Mouse (Mus musculus) heart, embryonic 12.5 days (tissue): ENCODE results near the gene Prss29. TPM values are rescaled to one million over a fixed set of nuclear protein-coding genes. Genes with fewer than 3 reads are reported as not detected.

Source experiments
- ATAC-seq: fragments of 200-750 bp; cut with Nextera tagmentation; 2 replicates; pipeline ENCODE4 v1.8.0; 2017; ENCODE audit warnings: moderate TSS enrichment, moderate library complexity; ENCODE audit not compliant: insufficient number of reproducible peaks, low FRiP score
- H3K27ac ChIP-seq: fragments of 300-500 bp; sonication (generic); 2 replicates; pipeline ENCODE4 v1.5.1; 2016; ENCODE audit warnings: mild to moderate bottlenecking, moderate library complexity; ENCODE audit not compliant: poor library complexity, severe bottlenecking
- H3K27me3 ChIP-seq: fragments of 300-500 bp; sonication (generic); replicated peaks from 2 replicates; pipeline ENCODE4 v1.6.1; 2016; ENCODE audit warnings: mild to moderate bottlenecking, moderate library complexity
- H3K36me3 ChIP-seq: fragments of 300-500 bp; sonication (generic); 2 replicates; pipeline ENCODE4 v1.6.1; 2016; ENCODE audit warnings: mild to moderate bottlenecking, moderate library complexity
- H3K4me1 ChIP-seq: fragments of 300-500 bp; sonication (generic); replicated peaks from 2 replicates; pipeline ENCODE4 v1.6.1; 2016; ENCODE audit warnings: mild to moderate bottlenecking
- H3K4me2 ChIP-seq: fragments of 300-500 bp; sonication (generic); 2 replicates; pipeline ENCODE4 v1.6.1; 2016; ENCODE audit warnings: mild to moderate bottlenecking, moderate library complexity
- H3K4me3 ChIP-seq: fragments of 300-500 bp; sonication (generic); 2 replicates; pipeline ENCODE4 v1.5.1; 2016; ENCODE audit warnings: mild to moderate bottlenecking
- H3K9ac ChIP-seq: fragments of 300-500 bp; sonication (generic); 2 replicates; pipeline ENCODE4 v1.6.1; 2016; ENCODE audit warnings: mild to moderate bottlenecking, moderate library complexity
- H3K9me3 ChIP-seq: fragments of 300-500 bp; sonication (generic); replicated peaks from 2 replicates; pipeline ENCODE4 v1.6.1; 2016; ENCODE audit warnings: mild to moderate bottlenecking, moderate library complexity
- WGBS: fragments of 180-500 bp; shearing (Covaris S2); methylation state at CpG from one replicate; pipeline ENCODE4 v1.1.7; 2016; 5-methylcytosine and 5-hydroxymethylcytosine counted together
- polyA plus RNA-seq: library from polyadenylated mRNA; unstranded; fragments of >200 nt; fragmentation: Nextera tagmentation; extraction: Ambion mirVana; gene quantifications from 2 replicates; pipeline ENCODE4 v1.2.1, GENCODE M21; 2016

Gene Prss29
- polyA plus RNA-seq, 1 experiment from 2014 or later: not detected

- H3K9ac ChIP-seq: no peak within 1 kb of the TSS
- H3K4me3 ChIP-seq: no peak within 1 kb of the TSS
- WGBS: 75% methylated on average over 4 of the region's 4 CpGs
- H3K9me3 ChIP-seq: no peaks in the 10 kb centered on the region
- no peak for ATAC-seq
- H3K4me1 ChIP-seq: 0 out of 2 replicates have a peak, but pooled peaks cover 7% of the 10 kb centered on the region
- no peak within 1 kb of the TSS for H3K27ac ChIP-seq
- H3K27me3 ChIP-seq: peaks cover 8% of the 10 kb centered on the region; the same call in 1 of the 2 replicates
- H3K36me3 ChIP-seq: no peaks in the 10 kb centered on the region
- H3K4me2 ChIP-seq: no peak within 1 kb of the TSS
These were observed 27.0 kb downstream of the Prss29 start, which contains the start of gene Tpsab1 for GRCm38 (mm10) chr17:25345462-25345861. Tpsab1 (minus strand) TSS chr17:25345562.

DNA sequence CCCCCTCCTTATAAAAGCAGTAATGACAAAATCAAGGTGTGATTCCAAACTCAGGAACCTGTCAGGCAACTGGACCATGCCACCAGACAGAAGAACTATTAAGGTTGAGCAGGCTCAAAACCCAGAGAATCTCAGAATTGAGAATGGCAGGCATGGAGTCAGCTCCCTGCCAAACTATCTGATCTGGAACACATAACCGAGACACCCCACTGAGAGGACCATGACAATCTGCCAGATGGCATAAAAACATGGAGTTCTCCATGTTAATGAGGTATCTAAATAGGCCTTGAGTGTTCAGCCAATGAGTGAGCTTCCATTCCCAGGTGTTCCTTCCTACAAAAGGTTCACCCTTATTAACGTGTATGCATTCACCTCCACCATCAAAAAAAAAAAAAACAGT is 42.8 kb downstream of the Prss29 start:
- ATAC-seq: no peak
- WGBS: 67% methylated on average over 2 of the region's 2 CpGs
- no peaks in the 10 kb centered on the region for H3K4me1 ChIP-seq
- no peak overlapping the region for H3K4me2 ChIP-seq
- no peak overlapping the region for H3K9ac ChIP-seq
- H3K36me3 ChIP-seq: no peaks in the 10 kb centered on the region
- H3K4me3 ChIP-seq: no peak overlapping the region
- H3K27ac ChIP-seq: no peak overlapping the region
- no peaks in the 10 kb centered on the region for H3K9me3 ChIP-seq
- H3K27me3 ChIP-seq: peaks cover 12% of the 10 kb centered on the region; the same call in 1 of the 2 replicates

- 6% methylated on average over 1 of the region's 1 CpGs for WGBS
- H3K36me3 ChIP-seq: no peaks in the 10 kb centered on the region
- H3K27me3 ChIP-seq: peaks cover 20% of the 10 kb centered on the region; the same call in 1 of the 2 replicates
- no peaks in the 10 kb centered on the region for H3K4me1 ChIP-seq
- H3K4me2 ChIP-seq: no peak overlapping the region
- no peak overlapping the region for H3K9ac ChIP-seq
- H3K9me3 ChIP-seq: no peaks in the 10 kb centered on the region
- H3K4me3 ChIP-seq: no peak overlapping the region
- no peak overlapping the region for H3K27ac ChIP-seq
- ATAC-seq: no peak
These were observed 45.3 kb downstream of the Prss29 start for GRCm38 (mm10) chr17:25363726-25364125.

GRCm38 (mm10) chr17:25366005-25366404 is 47.6 kb downstream of the Prss29 start, which contains the start of gene Tpsb2:
Tpsb2 (plus strand) TSS chr17:25366305.
- H3K27me3 ChIP-seq: peaks cover 20% of the 10 kb centered on the region; the same call in 1 of the 2 replicates
- no peaks in the 10 kb centered on the region for H3K36me3 ChIP-seq
- H3K27ac ChIP-seq: no peak within 1 kb of the TSS
- 62% methylated on average over 2 of the region's 2 CpGs for WGBS
- H3K4me1 ChIP-seq: 0 out of 2 replicates have a peak, but pooled peaks cover 5% of the 10 kb centered on the region
- ATAC-seq: no peak
- no peak within 1 kb of the TSS for H3K9ac ChIP-seq
- H3K9me3 ChIP-seq: no peaks in the 10 kb centered on the region
- H3K4me3 ChIP-seq: no peak within 1 kb of the TSS
- H3K4me2 ChIP-seq: no peak within 1 kb of the TSS

GRCm38 (mm10) chr17:25368973-25369372 is 50.5 kb downstream of the Prss29 start, which contains the start of gene Tpsg1:
Tpsg1 (plus strand) TSS chr17:25369273.
- 70% methylated on average over 3 of the region's 3 CpGs for WGBS
- H3K4me3 ChIP-seq: no peak within 1 kb of the TSS

More at GRCm38 (mm10) chr17:25368973-25369372, 50.5 kb downstream of the Prss29 start, which contains the start of gene Tpsg1:
- no peaks in the 10 kb centered on the region for H3K9me3 ChIP-seq
- no peak within 1 kb of the TSS for H3K27ac ChIP-seq
- 0 out of 2 replicates have a peak within 1 kb of the TSS, but pooled peaks have one; percentile 7 for H3K9ac ChIP-seq
- no peak within 1 kb of the TSS for H3K4me2 ChIP-seq
- H3K36me3 ChIP-seq: no peaks in the 10 kb centered on the region
- H3K27me3 ChIP-seq: peaks cover 20% of the 10 kb centered on the region; the same call in 1 of the 2 replicates
- 0 out of 2 replicates have a peak, but pooled peaks cover 5% of the 10 kb centered on the region for H3K4me1 ChIP-seq
- no peak for ATAC-seq

Other genes starting within 250 kb of the Prss29 start
- 16.3 and 20.4 TPM in 2 replicates for gene Tmem204, start 235.1 kb upstream of the Prss29 start, polyA plus RNA-seq
- gene Telo2, start 202.7 kb upstream of the Prss29 start, polyA plus RNA-seq: 23.5 and 30.7 TPM in 2 replicates
- 0.27 TPM in 1 of 2 replicates, not detected in the other for gene Ptx4, start 197.9 kb upstream of the Prss29 start, polyA plus RNA-seq
- 19.5 and 21.1 TPM in 2 replicates for gene Clcn7, start 185.3 kb upstream of the Prss29 start, polyA plus RNA-seq
- not detected in 2 replicates for gene Ccdc154, start 156.2 kb upstream of the Prss29 start, polyA plus RNA-seq
- not detected in 2 replicates for gene Gm38655, start 143.2 kb upstream of the Prss29 start, polyA plus RNA-seq
- 25.1 and 25.9 TPM in 2 replicates for gene BC003965, start 134.1 kb upstream of the Prss29 start, polyA plus RNA-seq
- 5.1 and 6.3 TPM in 2 replicates for gene Unkl, start 130.3 kb upstream of the Prss29 start, polyA plus RNA-seq
- gene Gnptg, start 78.5 kb upstream of the Prss29 start, polyA plus RNA-seq: 25.0 TPM in 2 replicates
- gene Tsr3, start 78.5 kb upstream of the Prss29 start, polyA plus RNA-seq: 33.3 and 34.1 TPM in 2 replicates
- gene Baiap3, start 62.3 kb upstream of the Prss29 start, polyA plus RNA-seq: 0.18 and 0.42 TPM in 2 replicates
- 459 and 468 TPM in 2 replicates for gene Ube2i, start 44.0 kb upstream of the Prss29 start, polyA plus RNA-seq
- gene Prss34, start 20.3 kb upstream of the Prss29 start, polyA plus RNA-seq: not detected in 2 replicates
- gene Prss28, start 10.0 kb upstream of the Prss29 start, polyA plus RNA-seq: not detected in 2 replicates
- not detected in 2 replicates for gene Tpsab1, start 26.9 kb downstream of the Prss29 start, polyA plus RNA-seq
- gene Tpsb2, start 47.7 kb downstream of the Prss29 start, polyA plus RNA-seq: not detected in 2 replicates
- not detected in 2 replicates for gene Tpsg1, start 50.6 kb downstream of the Prss29 start, polyA plus RNA-seq
- gene Cacna1h, start 115.1 kb downstream of the Prss29 start, polyA plus RNA-seq: 13.5 and 16.3 TPM in 2 replicates
- 0.45 and 0.54 TPM in 2 replicates for gene Tekt4, start 136.0 kb downstream of the Prss29 start, polyA plus RNA-seq
- 0.63 and 0.67 TPM in 2 replicates for gene Sstr5, start 178.6 kb downstream of the Prss29 start, polyA plus RNA-seq